Mouse (Mus musculus) stomach, postnatal 0 days (tissue): ENCODE results near the gene Nmral1. TPM values are rescaled to one million over a fixed set of nuclear protein-coding genes. Genes with fewer than 3 reads are reported as not detected.
"Not testable (repeated sequence)": the region's sequence is repeated elsewhere in the genome, so short reads cannot be mapped to it uniquely, and the experiment has no call there.

Source experiments
- ATAC-seq: fragments of 200-750 bp; cut with Nextera tagmentation; 2 replicates; pipeline ENCODE4 v1.8.0; 2017; ENCODE audit not compliant: low FRiP score, low TSS enrichment
- DNase-seq: peaks from one replicate; pipeline ENCODE4 v3.0.0-alpha.2; 2016; ENCODE audit warnings: low spot score
- H3K27ac ChIP-seq: fragments of 300-500 bp; sonication (generic); replicated peaks from 2 replicates; pipeline ENCODE4 v1.5.1; 2014; ENCODE audit warnings: mild to moderate bottlenecking, control low read depth
- H3K27me3 ChIP-seq: fragments of 300-500 bp; sonication (generic); 2 replicates; pipeline ENCODE4 v1.6.1; 2014; ENCODE audit warnings: low read length; ENCODE audit not compliant: control insufficient read depth, insufficient read depth
- H3K36me3 ChIP-seq: fragments of 300-500 bp; sonication (generic); 2 replicates; pipeline ENCODE4 v1.6.1; 2014; ENCODE audit warnings: low read length, mixed read lengths; ENCODE audit not compliant: control insufficient read depth, insufficient read depth
- H3K4me1 ChIP-seq: fragments of 300-500 bp; sonication (generic); replicated peaks from 2 replicates; pipeline ENCODE4 v1.6.1; 2014; ENCODE audit warnings: antibody characterized with exemption; ENCODE audit not compliant: control insufficient read depth, insufficient read depth
- H3K4me2 ChIP-seq: fragments of 300-500 bp; sonication (generic); replicated peaks from 2 replicates; pipeline ENCODE4 v1.6.1; 2014; ENCODE audit warnings: low read depth, mild to moderate bottlenecking, control low read depth, moderate library complexity
- H3K4me3 ChIP-seq: fragments of 300-500 bp; sonication (generic); 2 replicates; pipeline ENCODE4 v1.5.1; 2014; ENCODE audit warnings: low read depth, low read length, control low read depth
- H3K9ac ChIP-seq: fragments of 300-500 bp; sonication (generic); 2 replicates; pipeline ENCODE4 v1.6.1; 2014; ENCODE audit warnings: mild to moderate bottlenecking, low read length, control low read depth, mixed read lengths
- H3K9me3 ChIP-seq: fragments of 300-500 bp; sonication (generic); 2 replicates; pipeline ENCODE4 v1.6.1; 2016; ENCODE audit warnings: low read length; ENCODE audit not compliant: control insufficient read depth
- CTCF ChIP-seq: IDR thresholded peaks from 2 replicates; pipeline ENCODE4 v1.5.1; 2016; ENCODE audit warnings: antibody characterized with exemption, low read depth, mild to moderate bottlenecking, moderate library complexity
- EP300 ChIP-seq: optimal IDR thresholded peaks from 2 replicates; pipeline ENCODE3; 2016; ENCODE audit warnings: antibody characterized with exemption
- WGBS: fragments of 180-500 bp; shearing (Covaris S2); extraction: QIAGEN DNeasy Blood & Tissue Kit; methylation state at CpG from one replicate; pipeline ENCODE4 v1.1.7; 2014; 5-methylcytosine and 5-hydroxymethylcytosine counted together
- polyA plus RNA-seq: library from polyadenylated mRNA; unstranded; fragments of >200 nt; fragmentation: Nextera tagmentation; extraction: Ambion mirVana; gene quantifications from 2 replicates; pipeline ENCODE4 v1.2.1, GENCODE M21; 2015

The Nmral1 gene
- polyA plus RNA-seq, 1 experiment from 2014 or later: 15.5 TPM

GRCm38 (mm10) chr16:4684457-4684791, 34.7 kb downstream of the Nmral1 start:
- WGBS: under 1% methylated on average over 9 of the region's 9 CpGs
- Histone ChIP-seq H3K27ac (peak overlapping the region; percentile 76), H3K36me3 (peaks cover 3% of the 10 kb centered on the region; the same call in 1 of the 2 replicates), H3K4me1 (no peaks in the 10 kb centered on the region), H3K4me2 (peak overlapping the region; percentile 91), H3K9ac (peak overlapping the region; percentile 85), H3K27me3 (no peaks in the 10 kb centered on the region), H3K9me3 (no peaks in the 10 kb centered on the region), H3K4me3 (peak overlapping the region; percentile 76)
- TF ChIP-seq EP300 (no peak), CTCF (no peak)
- peak; percentile 1; the same call in 1 of the 2 replicates for ATAC-seq
- no peak for DNase-seq

DNA sequence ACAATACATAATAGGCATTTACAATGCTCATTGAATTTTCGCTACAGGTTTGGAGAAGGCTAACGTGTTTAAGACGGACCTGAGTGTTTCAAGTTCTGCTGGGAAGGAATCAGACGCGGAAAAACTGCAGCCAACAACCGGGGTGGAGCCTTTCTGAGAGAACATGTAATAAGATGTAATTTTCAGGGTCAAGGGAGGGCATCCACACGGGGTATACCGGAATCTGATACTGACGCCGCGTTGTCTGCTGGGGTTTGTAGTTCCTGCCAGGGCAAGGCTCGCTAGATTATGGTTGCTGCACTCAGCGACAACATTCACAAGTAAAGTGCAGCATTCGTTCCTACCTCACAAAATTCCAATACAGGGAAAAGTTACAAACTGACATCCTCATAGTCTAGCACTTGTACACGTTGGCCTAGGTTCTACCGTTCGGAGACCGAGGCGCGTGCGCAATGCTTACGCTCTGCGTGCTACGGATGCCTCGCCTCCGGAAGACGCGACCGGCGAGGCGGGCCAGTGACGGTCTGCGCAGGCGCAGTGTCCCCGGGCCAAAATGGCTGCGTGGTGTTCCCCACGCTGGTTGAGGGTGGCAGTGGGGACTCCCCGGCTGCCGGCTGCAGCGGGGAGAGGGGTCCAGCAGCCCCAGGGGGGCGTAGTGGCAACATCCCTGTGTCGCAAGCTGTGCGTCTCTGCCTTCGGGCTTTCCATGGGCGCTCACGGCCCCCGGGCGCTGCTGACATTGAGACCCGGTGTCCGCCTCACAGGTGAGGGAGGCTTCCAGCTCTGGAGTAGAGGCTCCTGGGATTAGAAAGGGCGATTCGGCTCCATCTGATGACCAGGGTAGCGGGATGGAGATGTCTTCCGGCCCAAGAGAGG, 35.3 kb downstream of the Nmral1 start:
- peak overlapping the region; percentile 76 for H3K4me3 ChIP-seq
- H3K9ac ChIP-seq: peak overlapping the region; percentile 85
- H3K4me2 ChIP-seq: peak overlapping the region; percentile 91
- no peaks in the 10 kb centered on the region for H3K9me3 ChIP-seq
- ATAC-seq (peak; percentile 88), DNase-seq (peak; percentile 95)
- H3K4me1 ChIP-seq: 0 out of 2 replicates have a peak, but pooled peaks cover 2% of the 10 kb centered on the region
- under 1% methylated on average over 54 of the region's 54 CpGs for WGBS
- no peak for TF ChIP-seq CTCF
- no peak for TF ChIP-seq EP300
- H3K27ac ChIP-seq: peak overlapping the region; percentile 76
- H3K36me3 ChIP-seq: peaks cover 3% of the 10 kb centered on the region; the same call in 1 of the 2 replicates
- no peaks in the 10 kb centered on the region for H3K27me3 ChIP-seq

DNA sequence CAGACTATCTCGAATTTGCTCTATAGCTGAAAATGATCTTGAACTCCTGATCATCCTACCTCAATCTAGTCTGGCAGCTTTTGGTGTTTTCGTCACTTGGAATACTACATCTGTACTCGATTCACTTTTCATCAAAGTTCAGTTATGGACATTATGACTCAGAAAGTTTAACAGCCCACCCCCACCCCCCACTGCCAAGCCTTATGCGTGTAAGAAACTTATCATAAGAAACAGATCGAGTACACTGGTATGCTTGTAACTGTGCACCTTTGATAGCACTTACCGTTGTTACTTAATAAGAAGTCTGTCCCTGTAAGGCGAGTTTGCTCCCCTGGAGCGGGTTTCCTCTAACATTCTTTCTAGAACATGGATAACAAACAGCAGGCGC, 36.0 kb downstream of the Nmral1 start:
- ATAC-seq: no peak
- Histone ChIP-seq H3K4me1 (0 out of 2 replicates have a peak, but pooled peaks cover 4% of the 10 kb centered on the region), H3K9me3 (no peaks in the 10 kb centered on the region), H3K4me3 (peak overlapping the region; percentile 76), H3K4me2 (peak overlapping the region; percentile 91), H3K27me3 (no peaks in the 10 kb centered on the region), H3K36me3 (peaks cover 3% of the 10 kb centered on the region; the same call in 1 of the 2 replicates), H3K9ac (peak overlapping the region; percentile 85; the same call in 1 of the 2 replicates), H3K27ac (peak overlapping the region; percentile 76)
- TF ChIP-seq CTCF (no peak), EP300 (no peak)
- WGBS: 19% methylated on average over 9 of the region's 9 CpGs
- no peak for DNase-seq

DNA sequence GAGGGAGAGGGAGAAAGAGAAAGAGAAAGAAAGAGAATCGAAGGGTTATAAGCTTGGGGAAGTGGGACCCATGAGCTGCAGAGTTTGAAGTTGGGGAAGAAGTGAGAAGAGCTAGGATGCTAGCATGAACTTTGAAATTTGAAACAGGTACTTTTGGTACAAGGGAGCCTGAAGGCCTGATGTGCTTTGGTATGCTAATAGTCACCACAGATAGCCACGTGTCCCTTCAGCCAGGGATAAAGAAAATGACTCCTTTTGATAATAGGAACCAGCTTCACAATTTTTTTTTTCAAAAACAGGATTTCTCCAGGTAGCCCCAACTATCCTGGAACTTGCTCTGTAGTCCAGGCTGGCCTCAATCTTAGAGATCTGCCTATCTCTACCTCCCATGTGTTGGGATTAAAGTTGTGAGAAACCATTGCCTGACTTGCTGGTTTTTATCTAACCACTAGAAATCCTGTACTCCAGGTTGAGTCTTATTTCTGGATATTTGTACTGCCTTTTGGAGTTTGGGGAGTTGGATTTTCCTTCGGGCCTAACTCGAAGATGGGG, 36.5 kb downstream of the Nmral1 start:
- no peak for DNase-seq
- Histone ChIP-seq H3K9ac (no peak overlapping the region), H3K36me3 (peaks cover 1% of the 10 kb centered on the region; the same call in 1 of the 2 replicates), H3K27me3 (no peaks in the 10 kb centered on the region), H3K4me2 (no peak overlapping the region; the same call in 1 of the 2 replicates), H3K4me3 (no peak overlapping the region), H3K9me3 (no peaks in the 10 kb centered on the region), H3K27ac (peak overlapping the region; percentile 76; the same call in 1 of the 2 replicates), H3K4me1 (0 out of 2 replicates have a peak, but pooled peaks cover 4% of the 10 kb centered on the region)
- 81% methylated on average over 4 of the region's 4 CpGs for WGBS
- no peak for TF ChIP-seq EP300
- no peak for TF ChIP-seq CTCF
- ATAC-seq: no peak

DNA sequence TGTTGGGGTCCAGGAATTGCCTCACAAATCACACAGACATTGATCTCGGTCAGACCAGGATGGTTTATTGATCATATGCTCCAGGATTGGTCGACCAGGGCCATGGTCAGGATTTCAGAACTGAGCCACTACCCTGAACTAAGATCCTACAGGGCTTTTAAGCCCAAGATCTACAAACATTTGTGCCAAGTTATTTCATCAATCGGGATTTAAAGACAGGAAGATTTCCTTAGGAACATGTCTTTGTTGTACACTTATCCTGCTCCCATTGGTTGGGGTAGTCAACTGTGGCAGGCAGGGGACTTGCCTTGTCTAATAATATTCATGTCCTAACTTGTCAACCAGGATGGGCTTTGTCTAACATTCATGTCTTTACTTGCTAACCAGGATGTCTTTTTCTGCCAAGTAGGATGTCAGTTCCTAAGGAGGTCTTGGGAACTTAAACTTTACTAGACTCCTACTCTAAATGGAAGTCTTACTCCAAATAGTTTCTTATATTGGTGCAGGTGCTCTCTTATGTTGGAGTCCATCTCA, 38.2 kb downstream of the Nmral1 start:
- H3K9ac ChIP-seq, H3K4me1 ChIP-seq, H3K4me2 ChIP-seq, H3K27me3 ChIP-seq, H3K36me3 ChIP-seq, H3K27ac ChIP-seq, ATAC-seq, DNase-seq, H3K9me3 ChIP-seq, H3K4me3 ChIP-seq: not testable (repeated sequence)
- WGBS: 68% methylated on average over 3 of the region's 3 CpGs
